In the genomic region with DNA sequence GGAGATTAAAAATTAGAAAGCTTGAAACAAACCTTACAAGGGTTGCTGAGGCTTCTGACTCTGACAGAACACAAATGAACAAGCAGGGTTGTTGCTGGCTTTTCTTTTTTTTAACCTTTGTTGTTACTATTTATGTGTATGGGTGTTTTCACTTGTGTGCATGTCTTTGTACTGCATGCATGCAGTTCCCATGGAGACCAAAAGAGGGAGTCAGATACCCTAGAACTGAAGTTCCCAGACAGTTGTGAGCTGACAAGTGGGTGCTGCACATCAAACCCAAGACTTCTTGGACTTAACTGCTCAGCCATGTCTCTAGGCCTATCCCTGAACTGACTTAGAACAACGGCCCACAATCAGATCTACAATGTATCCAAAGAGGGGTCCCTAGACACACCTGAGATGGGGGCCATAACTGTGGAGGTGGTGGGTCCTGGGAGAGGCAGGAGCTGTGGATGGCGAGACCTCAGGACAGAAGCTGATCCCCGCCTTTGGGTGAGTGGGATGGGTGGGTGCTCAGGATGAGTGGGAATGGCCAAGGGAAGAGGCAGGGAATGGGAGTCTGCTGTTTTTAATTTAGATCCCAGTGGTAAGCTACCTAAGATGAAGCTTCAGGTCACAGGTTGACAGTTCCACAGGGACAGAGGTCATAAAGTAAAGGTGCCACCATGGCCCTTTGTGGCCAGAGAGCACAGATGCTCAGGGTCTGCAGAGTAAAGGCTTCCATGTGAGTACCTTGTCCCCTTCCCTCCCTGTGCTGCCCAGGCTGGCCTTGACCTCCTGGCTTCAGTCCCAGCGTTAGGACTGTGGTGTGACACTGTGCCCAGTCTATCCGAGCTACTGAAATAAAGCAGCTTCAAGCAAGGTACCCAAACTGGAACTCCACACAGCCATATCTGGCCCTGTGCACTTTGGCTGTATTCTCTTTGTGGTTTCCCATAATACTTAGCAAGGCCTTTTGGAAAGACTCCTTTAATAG, we compare ENCODE assay signal across 8 mouse cellular contexts.
DNase-seq lines count a peak whose midpoint lies in the region; ATAC-seq lines count a peak whose summit lies in the region.

No protein-coding gene starts in this region.

- no peak for ATAC-seq in intestine, embryonic 16.5 days

- no peaks in the 10 kb centered on the region for H3K36me3 ChIP-seq in intestine, embryonic 16.5 days (ENCODE audit: control insufficient read depth, insufficient read depth, low read length)

- H3K4me1 ChIP-seq in intestine, embryonic 16.5 days (ENCODE audit: control insufficient read depth, insufficient read depth, low read length): peaks cover 17% of the 10 kb centered on the region

- H3K9ac ChIP-seq in intestine, embryonic 16.5 days (ENCODE audit: low read depth, low read length): no peak overlapping the region

- no peak overlapping the region for H3K4me3 ChIP-seq in intestine, embryonic 16.5 days (ENCODE audit: low read length)

- peak; percentile 94 for DNase-seq in heart, adult 11 months
- no peak for DNase-seq in heart, adult 8-10 months (ENCODE audit: low spot score)
- DNase-seq in 3T3-L1 (ENCODE audit: low read depth, low spot score) (peak; percentile 29), WW6 (ENCODE audit: low read depth, low spot score) (peak; percentile 22)
- DNase-seq in embryo, embryonic 9.5 days (ENCODE audit: extremely low spot score): no peak
- DNase-seq in cerebellum, adult 9-10 months: no peak
- DNase-seq in cerebellum, adult 18-20 months: no peak

- no peaks in the 10 kb centered on the region for H3K27me3 ChIP-seq in intestine, embryonic 16.5 days (replicated peaks; ENCODE audit: control insufficient read depth, insufficient read depth, low read length)

- H3K4me2 ChIP-seq in intestine, embryonic 16.5 days (ENCODE audit: low read depth, low read length): no peak overlapping the region

- no peaks in the 10 kb centered on the region for H3K9me3 ChIP-seq in intestine, embryonic 16.5 days (ENCODE audit: control insufficient read depth, low read length)

- WGBS in intestine, embryonic 16.5 days: 88% methylated on average over 5 of the region's 5 CpGs

- peak overlapping the region; percentile 87 for H3K27ac ChIP-seq in intestine, embryonic 16.5 days (ENCODE audit: low read length)

Comparison
In these comparisons a context has a peak if more than half of its experiments do, and no peak if none do; other contexts are left out.
1. DNase-seq: peak in heart, adult 11 months (single experiment), 3T3-L1 (single experiment) and WW6 (single experiment); none in heart, adult 8-10 months (single experiment), embryo, embryonic 9.5 days (single experiment), cerebellum, adult 9-10 months (single experiment) and cerebellum, adult 18-20 months (0 of 2).